8 mouse cellular contexts compared by ENCODE assay signal in the genomic region with DNA sequence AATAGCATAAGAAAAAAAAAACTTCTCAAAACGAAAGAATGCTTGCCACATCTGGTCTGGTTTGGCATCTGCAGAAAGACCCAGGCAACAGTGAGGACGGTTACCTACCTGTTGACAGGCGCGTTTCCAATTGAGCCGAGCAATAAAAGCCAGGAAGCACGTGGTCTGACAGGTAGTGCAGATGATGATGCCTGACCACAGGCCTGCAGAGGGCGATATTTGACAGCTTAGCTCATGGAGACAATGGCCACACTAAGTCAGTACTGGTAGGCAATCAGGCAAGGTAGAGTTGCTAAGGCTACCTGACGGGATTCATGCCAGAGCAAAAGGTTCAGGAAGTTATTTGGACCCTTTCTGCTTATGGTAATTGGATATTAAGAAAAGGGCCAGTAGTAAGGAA. TPM values are rescaled to one million over a fixed set of nuclear protein-coding genes. Genes with fewer than 3 reads are reported as not detected.
DNase-seq lines count a peak whose midpoint lies in the region; ATAC-seq lines count a peak whose summit lies in the region.

No protein-coding gene starts in this region.

- no peaks in the 10 kb centered on the region for H3K4me1 ChIP-seq in heart, embryonic 16.5 days (ENCODE audit: control insufficient read depth, insufficient read depth, low read length)
- H3K4me1 ChIP-seq in midbrain, embryonic 16.5 days (ENCODE audit: control insufficient read depth, insufficient read depth, low read length) = no peaks in the 10 kb centered on the region

- H3K27me3 ChIP-seq in heart, embryonic 16.5 days (ENCODE audit: control insufficient read depth, insufficient read depth, low read length) = no peaks in the 10 kb centered on the region; the same call in 1 of the 2 replicates
- H3K27me3 ChIP-seq in midbrain, embryonic 16.5 days (ENCODE audit: control insufficient read depth, insufficient read depth, low read depth, low read length) = no peaks in the 10 kb centered on the region

- ATAC-seq in heart, embryonic 16.5 days (replicated peaks; ENCODE audit: extremely low read depth, insufficient read depth, low FRiP score) = peak; percentile 72; the same call in 1 of the 2 replicates
- ATAC-seq in midbrain, embryonic 16.5 days = no peak

- no peak overlapping the region for H3K9ac ChIP-seq in heart, embryonic 16.5 days (ENCODE audit: low read length)
- no peak overlapping the region for H3K9ac ChIP-seq in midbrain, embryonic 16.5 days (ENCODE audit: low read depth, low read length)

- H3K9me3 ChIP-seq in heart, embryonic 16.5 days (replicated peaks; ENCODE audit: control insufficient read depth, low read length) = no peaks in the 10 kb centered on the region
- H3K9me3 ChIP-seq in midbrain, embryonic 16.5 days (replicated peaks; ENCODE audit: control insufficient read depth, low read length, poor library complexity, severe bottlenecking) = no peaks in the 10 kb centered on the region

- H3K4me2 ChIP-seq in heart, embryonic 16.5 days (ENCODE audit: low read depth, low read length) = no peak overlapping the region
- H3K4me2 ChIP-seq in midbrain, embryonic 16.5 days (ENCODE audit: low read length) = no peak overlapping the region

- no peaks in the 10 kb centered on the region for H3K36me3 ChIP-seq in heart, embryonic 16.5 days (ENCODE audit: control insufficient read depth, insufficient read depth)
- H3K36me3 ChIP-seq in midbrain, embryonic 16.5 days (ENCODE audit: control insufficient read depth, insufficient read depth, low read length) = no peaks in the 10 kb centered on the region

- H3K4me3 ChIP-seq in heart, embryonic 16.5 days (ENCODE audit: low read length) = no peak overlapping the region
- H3K4me3 ChIP-seq in midbrain, embryonic 16.5 days (ENCODE audit: low read depth, low read length) = no peak overlapping the region

- DNase-seq in CD4-positive, CD25-positive, alpha-beta regulatory T cell, adult 2 months (ENCODE audit: low read depth, low spot score) = peak; percentile 86
- peak; percentile 58 for DNase-seq in NIH3T3 (ENCODE audit: low read depth)
- DNase-seq in cerebellum, postnatal 25 days = peak; percentile 85 to 93
- peak; percentile 9 to 52 for DNase-seq in layer of hippocampus, adult 8-10 months (ENCODE audit: low spot score in 2 of 2)
- DNase-seq in lung, postnatal 25 days (ENCODE audit: low spot score) = peak; percentile 86
- DNase-seq in spleen, adult 12 weeks (ENCODE audit: low spot score) = peak; percentile 32

- H3K27ac ChIP-seq in heart, embryonic 16.5 days (ENCODE audit: low read length) = no peak overlapping the region
- H3K27ac ChIP-seq in midbrain, embryonic 16.5 days (ENCODE audit: low read length) = no peak overlapping the region

- WGBS in heart, embryonic 16.5 days = 5% methylated on average over 8 of the region's 8 CpGs
- 15% methylated on average over 8 of the region's 8 CpGs for WGBS in midbrain, embryonic 16.5 days

RNA-seq across cellular contexts. Expression of a gene that starts 6.7 kb away (rescaled TPM):
- 0.07 and 0.24 TPM in 2 replicates for polyA plus RNA-seq in heart, embryonic 16.5 days (2015; fragmentation: Nextera tagmentation; extraction: Ambion mirVana)
- total RNA-seq in layer of hippocampus, adult 8-10 months (2022) = under 1 TPM in 3 of 4 experiments, not detected in 1; 0.31 to 0.39 (median 0.32) TPM
- polyA plus RNA-seq in midbrain, embryonic 16.5 days (2015; fragmentation: Nextera tagmentation; extraction: Ambion mirVana) = 0.09 TPM in 1 of 2 replicates, not detected in the other

RNA-seq across cellular contexts. Expression of a gene that starts 28.8 kb away (rescaled TPM):
- polyA plus RNA-seq in heart, embryonic 16.5 days (2015; fragmentation: Nextera tagmentation; extraction: Ambion mirVana) = 25.0 and 26.8 TPM in 2 replicates
- 1 to 10 TPM; 1.3 to 2.1 (median 1.5) TPM for total RNA-seq in layer of hippocampus, adult 8-10 months (2022)
- 0.21 and 0.46 TPM in 2 replicates for polyA plus RNA-seq in midbrain, embryonic 16.5 days (2015; fragmentation: Nextera tagmentation; extraction: Ambion mirVana)

Comparison
In these comparisons a context has a peak if more than half of its experiments do, and no peak if none do; other contexts are left out.
1. DNase-seq: peak in every context shown above with its lines; median percentile 89 in cerebellum, postnatal 25 days; 86 in CD4-positive, CD25-positive, alpha-beta regulatory T cell, adult 2 months; 86 in lung, postnatal 25 days; 58 in NIH3T3; 32 in spleen, adult 12 weeks; 30 in layer of hippocampus, adult 8-10 months.
2. RNA of a gene that starts 28.8 kb away (polyA plus RNA-seq): 25.0 to 26.8 TPM in heart, embryonic 16.5 days; 0.21 to 0.46 TPM in midbrain, embryonic 16.5 days; every median in the first group is over 10 times any median in the second.